Mouse (Mus musculus) ES-E14 (cell line): ENCODE results near the gene Clec16a. TPM values are rescaled to one million over a fixed set of nuclear protein-coding genes. Genes with fewer than 3 reads are reported as not detected.
A peak's percentile ranks its signal among the peaks of the same experiment; 100 is the strongest.

ENCODE experiments used
- DNase-seq: peaks from one replicate; pipeline ENCODE4 v3.0.0-alpha.2; 2013; ENCODE audit warnings: low read depth, low spot score
- H3K27ac ChIP-seq: 2 replicates; pipeline ENCODE4 v1.5.1; 2012; ENCODE audit warnings: low read depth, mild to moderate bottlenecking, low read length, moderate library complexity, mixed read lengths; ENCODE audit not compliant: poor library complexity, insufficient read depth, severe bottlenecking
- H3K36me3 ChIP-seq: 2 replicates; pipeline ENCODE4 v1.6.1; 2012; ENCODE audit warnings: mild to moderate bottlenecking, low read length, moderate library complexity, mixed read lengths; ENCODE audit not compliant: control insufficient read depth, poor library complexity, insufficient read depth, severe bottlenecking
- H3K4me1 ChIP-seq, 2 experiments: fragments of 150-350 bp in 1 of 2; sonication (generic) in 1 of 2; 2 replicates each; pipeline ENCODE4 v1.6.1; 2012; ENCODE audit warnings: low read length in 2 of 2, mild to moderate bottlenecking in 1 of 2, mixed read lengths in 1 of 2; ENCODE audit not compliant: control insufficient read depth in 2 of 2, insufficient read depth in 2 of 2, poor library complexity in 1 of 2
- H3K4me3 ChIP-seq, 2 experiments: fragments of 150-350 bp in 1 of 2; sonication (generic) in 1 of 2; 2 replicates each; pipeline ENCODE4 v1.5.1; 2012; ENCODE audit warnings: low read length in 2 of 2, low read depth in 1 of 2, mild to moderate bottlenecking in 1 of 2, mixed read lengths in 1 of 2; ENCODE audit not compliant: insufficient read depth in 1 of 2, poor library complexity in 1 of 2, severe bottlenecking in 1 of 2
- H3K9ac ChIP-seq: 2 replicates; pipeline ENCODE4 v1.6.1; 2012; ENCODE audit warnings: low read depth, mild to moderate bottlenecking, low read length, mixed read lengths; ENCODE audit not compliant: poor library complexity, insufficient read depth, severe bottlenecking
- H3K9me3 ChIP-seq: fragments of 150-350 bp; sonication (generic); 2 replicates; pipeline ENCODE4 v1.6.1; 2012; ENCODE audit warnings: low read depth, mild to moderate bottlenecking, low read length; ENCODE audit not compliant: control insufficient read depth, insufficient read depth
- CHD2 ChIP-seq: IDR thresholded peaks from 2 replicates; pipeline ENCODE4 v1.6.1; 2014; ENCODE audit warnings: mild to moderate bottlenecking, low read depth, low read length, inconsistent platforms
- HCFC1 ChIP-seq: IDR thresholded peaks from 2 replicates; pipeline ENCODE4 v1.6.1; 2012; ENCODE audit warnings: low read length, inconsistent platforms, borderline replicate concordance; ENCODE audit not compliant: insufficient read depth
- MAFK ChIP-seq: IDR thresholded peaks from 2 replicates; pipeline ENCODE4 v1.6.1; 2014; ENCODE audit warnings: mild to moderate bottlenecking, low read depth, low read length, inconsistent platforms; ENCODE audit not compliant: insufficient read depth
- ZC3H11A ChIP-seq: IDR thresholded peaks from 2 replicates; pipeline ENCODE4 v1.6.1; 2012; ENCODE audit warnings: low read depth, mild to moderate bottlenecking, inconsistent platforms, low read length, borderline replicate concordance
- ZNF384 ChIP-seq: IDR thresholded peaks from 2 replicates; pipeline ENCODE4 v1.6.1; 2012; ENCODE audit warnings: low read depth, low read length, inconsistent platforms
- in situ Hi-C, 2 experiments: fragments of 600-800 bp; cut with MboI; formaldehyde crosslinking; loops; one replicate each; pipeline ENCODE4 v1.15.1; 2025; ENCODE audit warnings: low sequenced_read_pairs in 2 of 2, inconsistent platforms in 1 of 2; ENCODE audit not compliant: unreplicated experiment in 2 of 2
- total RNA-seq: library from RNA; depleted of rRNA; stranded (reverse); fragments of 300-350 nt; gene quantifications from 2 replicates; pipeline ENCODE4 v1.2.3, GENCODE M21; 2012

The Clec16a gene
- total RNA-seq, 1 experiment: 14.6 TPM

DNA sequence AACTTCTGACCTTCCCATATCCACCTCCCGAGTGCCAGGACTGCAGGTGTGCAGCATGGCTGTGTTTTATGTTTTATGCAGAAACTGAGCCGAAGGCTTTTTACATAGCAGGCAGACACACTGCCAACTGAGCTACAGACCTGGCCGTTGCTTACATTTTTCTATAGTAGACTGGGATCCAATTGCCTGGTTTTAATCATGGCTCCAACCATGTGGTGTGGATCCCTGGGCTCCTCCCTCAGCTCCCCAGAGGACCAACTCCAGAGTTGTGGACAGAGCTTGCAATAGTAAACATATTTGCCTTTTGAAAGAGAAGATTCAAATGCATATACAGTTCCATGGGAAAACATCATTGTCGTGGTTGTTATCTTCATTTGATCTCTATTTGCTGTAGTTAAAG, 6.5 kb downstream of the Clec16a start:
- in situ Hi-C loops: loop anchor here in 1 of 2 experiments (25.0 kb wide), 1 partner anchor 311 kb away; no protein-coding TSS in a partner anchor

DNA sequence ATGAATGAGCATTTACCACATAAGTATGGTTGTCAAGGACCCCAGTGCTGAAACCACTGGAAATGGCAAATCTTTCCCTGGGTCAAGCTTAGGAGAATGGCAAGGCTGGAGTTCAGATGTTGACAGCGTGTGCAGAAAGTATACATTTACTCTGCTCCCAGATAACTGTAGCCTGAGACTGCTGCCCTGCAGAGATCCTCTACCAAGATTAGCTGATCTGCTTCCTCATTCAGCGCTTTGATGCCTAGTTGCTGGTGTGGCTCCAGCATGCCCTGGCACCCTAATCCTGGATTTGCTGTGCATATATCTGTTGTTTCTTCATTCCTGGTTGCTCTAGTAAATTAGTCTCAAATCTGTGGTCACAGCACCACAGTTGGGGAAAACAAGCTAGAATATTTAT, 8.7 kb downstream of the Clec16a start:
- H3K9me3 ChIP-seq: no peaks in the 10 kb centered on the region
- no peak overlapping the region for H3K4me3 ChIP-seq
- no peak overlapping the region for H3K9ac ChIP-seq
- H3K36me3 ChIP-seq: no peaks in the 10 kb centered on the region; the same call in 1 of the 2 replicates
- no peak overlapping the region for H3K27ac ChIP-seq
- no peak for DNase-seq
- in situ Hi-C loops: loop anchor here in 1 of 2 experiments (25.0 kb wide), 1 partner anchor 308 kb away; no protein-coding TSS in a partner anchor
- no peak for TF ChIP-seq ZNF384
- TF ChIP-seq CHD2: no peak
- no peak for TF ChIP-seq ZC3H11A
- no peak for TF ChIP-seq MAFK
- no peak for TF ChIP-seq HCFC1
- H3K4me1 ChIP-seq: no peaks in the 10 kb centered on the region; a peak in 1 of 4 replicates

More for the DNA sequence above, 6.5 kb downstream of the Clec16a start:
- Histone ChIP-seq H3K36me3 (no peaks in the 10 kb centered on the region; the same call in 1 of the 2 replicates), H3K9ac (no peak overlapping the region), H3K4me3 (no peak overlapping the region), H3K27ac (no peak overlapping the region), H3K9me3 (no peaks in the 10 kb centered on the region), H3K4me1 (no peaks in the 10 kb centered on the region; a peak in 1 of 4 replicates)
- DNase-seq: no peak
- TF ChIP-seq HCFC1 (no peak), CHD2 (no peak), MAFK (no peak), ZC3H11A (no peak), ZNF384 (no peak)

DNA sequence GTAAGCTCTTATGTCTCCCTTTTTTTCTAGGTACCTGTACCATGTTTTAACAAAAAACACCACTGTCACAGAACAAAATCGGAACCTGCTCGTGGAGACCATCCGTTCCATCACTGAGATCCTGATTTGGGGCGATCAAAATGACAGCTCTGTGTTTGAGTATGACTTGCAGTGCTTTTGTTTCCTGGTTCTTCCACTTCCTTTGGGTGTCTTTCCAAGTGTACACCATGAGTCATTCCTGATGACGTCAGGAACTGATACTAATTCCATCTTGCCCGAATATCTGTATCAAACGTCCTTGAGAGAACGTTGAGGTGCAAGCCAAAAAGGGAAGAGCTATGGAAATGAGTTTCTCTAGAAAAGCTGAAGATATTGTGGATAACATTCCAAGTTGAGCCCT, 14.9 kb downstream of the Clec16a start:
- no peak overlapping the region for H3K27ac ChIP-seq
- no peak for DNase-seq
- TF ChIP-seq CHD2 (no peak), HCFC1 (no peak), ZNF384 (no peak), MAFK (no peak), ZC3H11A (no peak)
- no peak overlapping the region for H3K4me3 ChIP-seq
- H3K4me1 ChIP-seq: no peaks in the 10 kb centered on the region
- in situ Hi-C loops: loop anchor here in 1 of 2 experiments (25.0 kb wide), 1 partner anchor 302 kb away; no protein-coding TSS in a partner anchor
- H3K36me3 ChIP-seq: peaks cover 2% of the 10 kb centered on the region; the same call in 1 of the 2 replicates
- H3K9ac ChIP-seq: no peak overlapping the region
- no peaks in the 10 kb centered on the region for H3K9me3 ChIP-seq

DNA sequence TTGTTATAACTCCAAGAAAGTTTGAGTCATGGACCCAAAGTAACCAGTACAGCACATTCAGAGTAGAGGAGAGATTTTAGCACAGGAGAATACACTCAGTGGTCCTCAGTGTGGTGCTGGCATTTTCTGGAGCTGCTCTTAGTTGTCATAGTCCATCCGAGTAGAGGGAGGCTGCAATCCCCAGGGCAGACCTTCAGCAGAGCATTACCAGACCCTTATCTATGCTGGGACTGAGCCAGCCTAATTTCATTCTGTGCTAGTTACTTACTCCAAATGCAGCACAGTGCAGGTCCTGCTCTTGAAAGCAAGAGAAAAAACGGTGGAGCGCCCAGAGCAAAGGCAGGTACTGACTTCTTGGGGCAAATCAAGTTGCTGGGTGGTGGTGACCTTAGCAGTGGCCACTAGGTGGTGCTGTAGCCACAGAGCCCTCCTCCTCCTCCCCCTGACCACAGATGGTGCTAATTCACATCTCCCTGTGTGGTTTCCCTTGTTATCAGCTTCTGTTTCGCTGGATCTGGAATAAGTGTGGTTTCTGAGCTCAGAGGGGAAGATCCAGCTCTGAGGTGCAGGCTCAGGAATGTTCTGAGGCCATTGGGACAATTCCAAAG, 20.2 kb downstream of the Clec16a start:
- Histone ChIP-seq H3K9ac (no peak overlapping the region), H3K4me3 (no peak overlapping the region), H3K9me3 (no peaks in the 10 kb centered on the region), H3K36me3 (peaks cover 5% of the 10 kb centered on the region; the same call in 1 of the 2 replicates), H3K4me1 (no peaks in the 10 kb centered on the region), H3K27ac (no peak overlapping the region)
- no peak for TF ChIP-seq HCFC1
- TF ChIP-seq ZC3H11A: peak; percentile 77; the same call in 1 of the 2 replicates
- no peak for TF ChIP-seq ZNF384
- in situ Hi-C loops: loop anchor here in 1 of 2 experiments (25.0 kb wide), 1 partner anchor 297 kb away; no protein-coding TSS in a partner anchor
- DNase-seq: peak; percentile 48

DNA sequence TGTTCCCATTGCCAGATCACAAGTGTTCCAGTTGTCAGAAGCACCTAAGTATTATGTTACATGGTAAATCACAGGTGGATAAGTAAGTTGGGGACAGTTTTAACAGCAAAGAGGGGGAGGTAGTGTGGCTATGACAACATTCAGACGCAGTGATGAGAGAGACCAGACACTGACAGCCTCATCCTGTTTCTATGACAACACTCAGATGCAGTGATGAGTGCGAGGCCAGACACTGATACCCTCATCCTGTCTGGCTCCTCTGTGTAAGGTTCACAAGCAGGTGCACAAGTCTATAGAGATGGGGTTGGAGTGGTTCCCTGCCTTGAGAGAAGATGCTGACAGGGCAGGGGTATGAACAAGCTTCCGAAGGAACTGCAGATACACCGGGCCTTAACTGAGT, 22.0 kb downstream of the Clec16a start:
- Histone ChIP-seq H3K9me3 (no peaks in the 10 kb centered on the region), H3K9ac (no peak overlapping the region), H3K36me3 (peaks cover 3% of the 10 kb centered on the region; the same call in 1 of the 2 replicates), H3K27ac (no peak overlapping the region), H3K4me1 (no peaks in the 10 kb centered on the region), H3K4me3 (no peak overlapping the region)
- no peak for TF ChIP-seq CHD2
- no peak for TF ChIP-seq ZC3H11A
- no peak for TF ChIP-seq MAFK
- TF ChIP-seq ZNF384: no peak
- TF ChIP-seq HCFC1: no peak
- no peak for DNase-seq
- in situ Hi-C loops: loop anchor here in 1 of 2 experiments (25.0 kb wide), 1 partner anchor 295 kb away; no protein-coding TSS in a partner anchor
